Mouse (Mus musculus): ENCODE measurements around the gene Rps16.

DNA sequence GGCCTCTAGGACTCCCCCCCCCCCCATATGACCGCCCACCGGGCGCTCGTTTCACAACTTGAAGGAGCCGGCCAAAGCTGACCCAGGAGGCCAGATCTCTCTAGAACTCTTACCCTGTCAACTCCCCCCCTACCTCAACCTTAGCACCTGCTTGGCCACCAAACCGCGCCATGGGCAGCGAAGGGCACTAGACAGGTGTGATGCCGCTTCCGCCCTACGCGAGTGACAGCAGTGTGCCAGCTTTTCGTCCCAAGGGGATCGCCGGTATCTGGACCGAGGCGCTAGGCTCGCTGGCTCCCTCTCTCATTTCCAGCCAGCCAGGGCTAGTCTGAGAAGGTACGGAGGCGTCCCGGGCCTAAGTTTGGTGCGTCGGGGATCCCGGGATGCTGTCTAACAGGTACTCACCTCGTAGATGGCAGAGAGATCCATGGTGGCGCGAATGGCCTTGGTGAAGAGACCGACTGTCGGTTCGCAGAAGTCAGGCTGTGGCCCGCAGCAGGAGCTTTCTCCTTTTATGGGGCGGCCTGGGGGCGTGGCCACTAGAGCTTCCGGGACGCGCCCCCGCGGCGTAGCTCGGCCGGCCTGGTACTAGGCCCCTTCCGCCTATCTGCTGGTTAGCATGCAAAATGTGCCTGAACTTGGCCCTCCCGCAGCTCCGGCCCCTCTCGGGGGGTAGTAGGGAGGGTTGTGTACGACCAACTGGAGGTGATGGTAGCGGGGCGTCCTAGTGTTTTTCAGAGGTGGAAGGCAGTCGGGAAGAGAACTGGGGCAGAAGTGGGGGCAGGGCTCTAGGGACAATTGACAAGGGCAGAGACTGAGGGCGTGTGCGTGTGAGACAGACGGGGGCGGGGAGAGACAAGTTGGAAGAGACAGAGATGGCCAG is 28.6 kb downstream of the Rps16 start:
- TF ChIP-seq GATA1 (IDR thresholded peaks at IDR 0.05; ENCODE audit: low read length) (no peak), TAL1 (IDR thresholded peaks at IDR 0.05; ENCODE audit: low read length) (no peak)
